Mouse (Mus musculus) urinary bladder, postnatal 4 days (tissue): ENCODE measurements at regions not wholly inside any gene's neighbourhood (a gene's known extent, or its start where the extent isn't known, plus 50 kb on each side); places are given as distances from the start of the nearest gene placed in this dataset.
"Not testable (repeated sequence)": the region's sequence is repeated elsewhere in the genome, so short reads cannot be mapped to it uniquely, and the experiment has no call there.

Source experiments
- DNase-seq, 2 experiments: peaks; one replicate each; pipeline ENCODE4 v3.0.0; 2021 to 2022; ENCODE audit warnings: low spot score in 2 of 2

GRCm38 (mm10) chr1:152241026-152241425 is 145.5 kb downstream of the Tsen15 start:
- no peak for DNase-seq

- no peak for DNase-seq
Observed at GRCm38 (mm10) chr1:152239376-152239775, 147.1 kb downstream of the Tsen15 start.

GRCm38 (mm10) chr1:152235212-152235792 is 145.4 kb upstream of the 1700025G04Rik start:
- no peak for DNase-seq

GRCm38 (mm10) chr1:152234716-152235115 is 144.8 kb upstream of the 1700025G04Rik start:
- DNase-seq, result no peak

GRCm38 (mm10) chr1:152231717-152232202 is 141.8 kb upstream of the 1700025G04Rik start:
- no peak for DNase-seq

GRCm38 (mm10) chr1:152229709-152230108 is 139.8 kb upstream of the 1700025G04Rik start:
- no peak for DNase-seq

- DNase-seq, result no peak
Observed at GRCm38 (mm10) chr1:152226049-152226448, 136.1 kb upstream of the 1700025G04Rik start.

- DNase-seq, result no peak
Observed at GRCm38 (mm10) chr1:152223666-152224065, 133.7 kb upstream of the 1700025G04Rik start.

GRCm38 (mm10) chr1:152220804-152221565 is 131.1 kb upstream of the 1700025G04Rik start:
- DNase-seq, result no peak

GRCm38 (mm10) chr1:152219752-152220151 is 129.8 kb upstream of the 1700025G04Rik start:
- not testable (repeated sequence) for DNase-seq

- no peak for DNase-seq
Observed at GRCm38 (mm10) chr1:152217404-152217803, 127.5 kb upstream of the 1700025G04Rik start.

GRCm38 (mm10) chr1:152214376-152214775 is 124.5 kb upstream of the 1700025G04Rik start:
- no peak for DNase-seq

- DNase-seq, result no peak
Observed at GRCm38 (mm10) chr1:152203187-152203586, 113.3 kb upstream of the 1700025G04Rik start.

- no peak for DNase-seq
Observed at GRCm38 (mm10) chr1:152188700-152189099, 98.8 kb upstream of the 1700025G04Rik start.

- no peak for DNase-seq
Observed at GRCm38 (mm10) chr1:152184956-152185355, 95.0 kb upstream of the 1700025G04Rik start.

GRCm38 (mm10) chr1:152176267-152176970 is 86.5 kb upstream of the 1700025G04Rik start:
- no peak for DNase-seq

- DNase-seq, result no peak
Observed at GRCm38 (mm10) chr1:152175691-152176090, 85.8 kb upstream of the 1700025G04Rik start.

GRCm38 (mm10) chr1:152174464-152174863 is 84.5 kb upstream of the 1700025G04Rik start:
- DNase-seq, result no peak

GRCm38 (mm10) chr1:152171034-152171790 is 81.3 kb upstream of the 1700025G04Rik start:
- no peak for DNase-seq

GRCm38 (mm10) chr1:152170583-152170982 is 80.7 kb upstream of the 1700025G04Rik start:
- no peak for DNase-seq

GRCm38 (mm10) chr1:152169508-152169907 is 79.6 kb upstream of the 1700025G04Rik start:
- DNase-seq, result no peak

GRCm38 (mm10) chr1:152168284-152168683 is 78.4 kb upstream of the 1700025G04Rik start:
- DNase-seq, result no peak
